Mouse (Mus musculus): Measurements from ENCODE around the gene Zfp72. TPM values are rescaled to one million over a fixed set of nuclear protein-coding genes. Genes with fewer than 3 reads are reported as not detected.

Zfp72 gene
- total RNA-seq, 2 experiments from 2014 or later, result 4.6 to 5.2 TPM

- DNase-seq (ENCODE audit: extremely low spot score in 1 of 2, low spot score in 2 of 2), result no peak
- Histone ChIP-seq H3K4me3 (peak overlapping the region; percentile 77), H3K27ac (peak overlapping the region; percentile 96)
- intact Hi-C loops (cut with DNase I), result no loop called here
- no peak for TF ChIP-seq CTCF (IDR thresholded peaks at IDR 0.05)
These were observed 40.2 kb downstream of the Zfp72 start for GRCm38 (mm10) chr13:74350435-74350906.

GRCm38 (mm10) chr13:74349566-74350434 is 40.8 kb downstream of the Zfp72 start, which contains the start of the genes Sdha and Ccdc127:
Gene Sdha, minus strand, starts transcription at chr13:74350280.
Gene Ccdc127, plus strand, starts transcription at chr13:74350309.
- intact Hi-C loops (cut with DNase I), result loop anchor here (10.0 kb wide), 1 partner anchor 185 kb away; no protein-coding TSS in a partner anchor
- DNase-seq (ENCODE audit: extremely low spot score in 1 of 2, low spot score in 2 of 2), result peak; percentile 95 to 97
- TF ChIP-seq CTCF (IDR thresholded peaks at IDR 0.05), result peak; percentile 10
- peak within 1 kb of the TSS; percentile 96 for H3K27ac ChIP-seq
- H3K4me3 ChIP-seq, result peak within 1 kb of the TSS; percentile 77

- peak; percentile 68 for TF ChIP-seq CTCF (IDR thresholded peaks at IDR 0.05)
- intact Hi-C loops (cut with DNase I), result loop anchor here (10.0 kb wide), 1 partner anchor 194 kb away; no protein-coding TSS in a partner anchor
- Histone ChIP-seq H3K4me3 (no peak overlapping the region), H3K27ac (no peak overlapping the region)
- no peak for DNase-seq (ENCODE audit: extremely low spot score in 1 of 2, low spot score in 2 of 2)
These were observed 49.6 kb downstream of the Zfp72 start for GRCm38 (mm10) chr13:74341036-74341435.

- Histone ChIP-seq H3K4me3 (no peak overlapping the region), H3K27ac (no peak overlapping the region)
- no peak for DNase-seq (ENCODE audit: extremely low spot score in 1 of 2, low spot score in 2 of 2)
- intact Hi-C loops (cut with DNase I), result no loop called here
- TF ChIP-seq CTCF (IDR thresholded peaks at IDR 0.05), result no peak
These were observed 61.3 kb downstream of the Zfp72 start for GRCm38 (mm10) chr13:74329321-74329720.

Small RNA genes within 50 kb of the gene (microRNA-seq; reads per million reads assigned to microRNA genes)
- 0 reads per million in 2 experiments for gene Mir692-3

Other genes starting within 250 kb of the Zfp72 start
- gene Exoc3, start 182.1 kb downstream of the Zfp72 start, total RNA-seq (2021), result 10 to 100 TPM; 67.1 to 69.6 TPM
- 1 to 10 TPM in 1 of 2 experiments, under 1 TPM in 1; 0.33 to 1.3 TPM for gene Ahrr, start 98.5 kb downstream of the Zfp72 start, total RNA-seq (2021)
- gene Pdcd6, start 73.3 kb downstream of the Zfp72 start, total RNA-seq (2021), result 10 to 100 TPM; 85.0 to 87.6 TPM
- gene Sdha, start 40.6 kb downstream of the Zfp72 start, total RNA-seq (2021), result 100 to 1,000 TPM; 334 to 341 TPM
- gene Ccdc127, start 40.5 kb downstream of the Zfp72 start, total RNA-seq (2021), result 10 to 100 TPM; 86.4 to 92.3 TPM
- under 1 TPM in 1 of 2 experiments, not detected in 1; 0.12 TPM for gene Lrrc14b, start 26.8 kb downstream of the Zfp72 start, total RNA-seq (2021)
- gene Ftl1-ps1, start 8.9 kb upstream of the Zfp72 start, total RNA-seq (2021), result 100 to 1,000 TPM; 143 to 162 TPM
- gene Zfp825, start 103.2 kb upstream of the Zfp72 start, total RNA-seq (2021), result 1 to 10 TPM; 7.2 to 8.5 TPM
- gene Erap1, start 248.7 kb upstream of the Zfp72 start, total RNA-seq (2021), result 10 to 100 TPM; 11.0 to 15.1 TPM

Measured in left cerebral cortex, adult 2 months (tissue).